Mouse (Mus musculus) myocyte (in vitro differentiated cells): ENCODE measurements around the gene Uqcr10. TPM values are rescaled to one million over a fixed set of nuclear protein-coding genes. Genes with fewer than 3 reads are reported as not detected.

Experiments
- H3K27me3 ChIP-seq: one replicate; pipeline ENCODE4 v1.6.1; 2011; ENCODE audit not compliant: control insufficient read depth, insufficient read depth, insufficient read length
- H3K36me3 ChIP-seq: one replicate; pipeline ENCODE4 v1.6.1; 2011; ENCODE audit not compliant: control insufficient read depth, insufficient read depth
- H3K4me2 ChIP-seq: one replicate; pipeline ENCODE4 v1.6.1; 2011; ENCODE audit warnings: low read depth, control low read depth
- H3K4me3 ChIP-seq: one replicate; pipeline ENCODE4 v1.5.1; 2011; ENCODE audit warnings: mild to moderate bottlenecking, control low read depth, moderate library complexity
- H3K79me2 ChIP-seq: one replicate; pipeline ENCODE4 v1.6.1; 2011; ENCODE audit not compliant: control insufficient read depth, insufficient read depth
- H3ac ChIP-seq: one replicate; pipeline ENCODE4 v1.6.1; 2011; ENCODE audit not compliant: control insufficient read depth, insufficient read length
- CEBPB ChIP-seq: IDR thresholded peaks from 2 replicates; pipeline ENCODE4 v1.6.1; 2011; ENCODE audit warnings: mild to moderate bottlenecking, moderate library complexity; ENCODE audit not compliant: poor library complexity, insufficient read depth, severe bottlenecking
- E2F4 ChIP-seq: IDR thresholded peaks from one replicate; pipeline ENCODE4 v1.6.1; 2011; ENCODE audit warnings: mild to moderate bottlenecking, control low read depth, moderate library complexity; ENCODE audit not compliant: insufficient read depth
- MAX ChIP-seq: IDR thresholded peaks from one replicate; pipeline ENCODE4 v1.6.1; 2011; ENCODE audit warnings: low read depth, mild to moderate bottlenecking, control low read depth
- MYOD1 ChIP-seq, 3 experiments: IDR thresholded peaks; one replicate each; pipeline ENCODE4 v1.6.1; 2011; ENCODE audit warnings: control low read depth in 2 of 3, low read depth in 2 of 3, mild to moderate bottlenecking in 2 of 3, moderate library complexity in 1 of 3; ENCODE audit not compliant: insufficient read length in 2 of 3, control insufficient read depth in 1 of 3
- MYOG ChIP-seq, 3 experiments: IDR thresholded peaks; one replicate each; pipeline ENCODE4 v1.6.1; 2011; ENCODE audit warnings: control low read depth in 2 of 3, low read depth in 2 of 3, mild to moderate bottlenecking in 2 of 3; ENCODE audit not compliant: insufficient read length in 2 of 3, control insufficient read depth in 1 of 3, insufficient read depth in 1 of 3
- POLR2A ChIP-seq: IDR thresholded peaks from one replicate; pipeline ENCODE4 v1.6.1; 2011; ENCODE audit warnings: low read depth, mild to moderate bottlenecking, control low read depth, moderate library complexity; ENCODE audit not compliant: insufficient read length
- POLR2AphosphoS2 ChIP-seq: IDR thresholded peaks from one replicate; pipeline ENCODE4 v1.6.1; 2011; ENCODE audit warnings: low read depth, control low read depth; ENCODE audit not compliant: insufficient read length
- REST ChIP-seq: IDR thresholded peaks from one replicate; pipeline ENCODE4 v1.6.1; 2011; ENCODE audit warnings: mild to moderate bottlenecking, control low read depth, moderate library complexity; ENCODE audit not compliant: insufficient read depth, insufficient read length
- SRF ChIP-seq: IDR thresholded peaks from one replicate; pipeline ENCODE4 v1.6.1; 2011; ENCODE audit warnings: low read depth; ENCODE audit not compliant: control insufficient read depth, insufficient read length
- TCF12 ChIP-seq: IDR thresholded peaks from one replicate; pipeline ENCODE4 v1.6.1; 2011; ENCODE audit warnings: mild to moderate bottlenecking, control low read depth; ENCODE audit not compliant: poor library complexity, insufficient read depth, severe bottlenecking
- TCF3 ChIP-seq: IDR thresholded peaks from one replicate; pipeline ENCODE4 v1.6.1; 2011; ENCODE audit warnings: low read depth, control low read depth; ENCODE audit not compliant: insufficient read length
- USF1 ChIP-seq: IDR thresholded peaks from one replicate; pipeline ENCODE4 v1.6.1; 2011; ENCODE audit warnings: low read depth, mild to moderate bottlenecking, control low read depth, moderate library complexity
- polyA plus RNA-seq: library from polyadenylated mRNA; unstranded; fragments of >200 nt; fragmentation: generic; extraction: Trizol; gene quantifications from one replicate; pipeline ENCODE4 v1.2.1, GENCODE M21; 2012; ENCODE audit warnings: missing spikeins

Gene Uqcr10
- polyA plus RNA-seq, 1 experiment = 1,278 TPM

GRCm38 (mm10) chr11:4659818-4660217 is 44.3 kb downstream of the Uqcr10 start:
- Histone ChIP-seq H3K27me3 (no peaks in the 10 kb centered on the region), H3ac (no peak overlapping the region), H3K79me2 (no peaks in the 10 kb centered on the region), H3K4me3 (no peak overlapping the region), H3K36me3 (peaks cover 60% of the 10 kb centered on the region), H3K4me2 (no peak overlapping the region)
- no peak for TF ChIP-seq MYOG (IDR thresholded peaks at IDR 0.05; ENCODE audit: control insufficient read depth in 1 of 3, insufficient read depth in 1 of 3, insufficient read length in 2 of 3, low read depth in 2 of 3)
- TF ChIP-seq USF1 = no peak
- TF ChIP-seq MAX = no peak
- no peak for TF ChIP-seq E2F4
- no peak for TF ChIP-seq MYOD1 (IDR thresholded peaks at IDR 0.05; ENCODE audit: control insufficient read depth in 1 of 3, insufficient read length in 2 of 3, low read depth in 2 of 3)
- no peak for TF ChIP-seq TCF12
- no peak for TF ChIP-seq CEBPB
- TF ChIP-seq SRF = no peak
- TF ChIP-seq TCF3 = no peak
- TF ChIP-seq POLR2A = no peak
- no peak for TF ChIP-seq POLR2AphosphoS2
- no peak for TF ChIP-seq REST

Other genes with a start within 250 kb of the Uqcr10 start
- gene Mtmr3, start 109.5 kb downstream of the Uqcr10 start, polyA plus RNA-seq = 26.9 TPM
- not detected for gene Gm11032, start 84.3 kb downstream of the Uqcr10 start, polyA plus RNA-seq
- gene Ascc2, start 66.6 kb downstream of the Uqcr10 start, polyA plus RNA-seq = 57.6 TPM
- gene Zmat5, start 336 bp upstream of the Uqcr10 start, polyA plus RNA-seq = 57.4 TPM
- gene Cabp7, start 42.4 kb upstream of the Uqcr10 start, polyA plus RNA-seq = 0.08 TPM
- gene Nf2, start 145.2 kb upstream of the Uqcr10 start, polyA plus RNA-seq = 51.1 TPM
- gene Nipsnap1, start 169.6 kb upstream of the Uqcr10 start, polyA plus RNA-seq = 7.2 TPM
- gene Thoc5, start 191.0 kb upstream of the Uqcr10 start, polyA plus RNA-seq = 57.9 TPM
- gene Nefh, start 243.7 kb upstream of the Uqcr10 start, polyA plus RNA-seq = 0.04 TPM